Mouse (Mus musculus) MEL (cell line): ENCODE data around the gene Vmn2r78. TPM values are rescaled to one million over a fixed set of nuclear protein-coding genes. Genes with fewer than 3 reads are reported as not detected.
"Not testable (repeated sequence)": the region's sequence is repeated elsewhere in the genome, so short reads cannot be mapped to it uniquely, and the experiment has no call there.

Source experiments
- DNase-seq: peaks from one replicate; pipeline ENCODE4 v3.0.0; 2011; ENCODE audit warnings: low read depth, low spot score
- H3K27ac ChIP-seq: 2 replicates; pipeline ENCODE4 v1.5.1; 2012; ENCODE audit warnings: low read depth, mild to moderate bottlenecking, control low read depth, low read length, moderate library complexity; ENCODE audit not compliant: control insufficient read depth
- H3K27me3 ChIP-seq, 2 experiments: fragments of 150-350 bp in 1 of 2; sonication (generic) in 1 of 2; 2 replicates each; pipeline ENCODE4 v1.6.1; 2012; ENCODE audit warnings: low read length in 2 of 2, mild to moderate bottlenecking in 2 of 2, improper control_type of control experiment in 1 of 2, moderate library complexity in 1 of 2; ENCODE audit not compliant: insufficient read depth in 2 of 2, control insufficient read depth in 1 of 2
- H3K36me3 ChIP-seq, 2 experiments: 2 replicates each; pipeline ENCODE4 v1.6.1; 2012 to 2014; ENCODE audit warnings: low read length in 2 of 2, improper control_type of control experiment in 1 of 2, inconsistent platforms in 1 of 2, mild to moderate bottlenecking in 1 of 2; ENCODE audit not compliant: insufficient read depth in 2 of 2, control insufficient read depth in 1 of 2
- H3K4me1 ChIP-seq, 2 experiments: fragments of 150-350 bp in 1 of 2; sonication (generic) in 1 of 2; 2 replicates each; pipeline ENCODE4 v1.6.1; 2012; ENCODE audit warnings: low read length in 2 of 2, improper control_type of control experiment in 1 of 2, mild to moderate bottlenecking in 1 of 2; ENCODE audit not compliant: insufficient read depth in 2 of 2, control insufficient read depth in 1 of 2
- H3K4me3 ChIP-seq, 2 experiments: fragments of 150-350 bp in 1 of 2; sonication (generic) in 1 of 2; 2 replicates each; pipeline ENCODE4 v1.5.1; 2012; ENCODE audit warnings: low read depth in 2 of 2, low read length in 2 of 2, mild to moderate bottlenecking in 2 of 2, moderate library complexity in 2 of 2, control low read depth in 1 of 2, improper control_type of control experiment in 1 of 2; ENCODE audit not compliant: control insufficient read depth in 1 of 2, insufficient read depth in 1 of 2
- H3K79me2 ChIP-seq: 2 replicates; pipeline ENCODE4 v1.6.1; 2012; ENCODE audit warnings: mild to moderate bottlenecking, low read length, moderate library complexity; ENCODE audit not compliant: control insufficient read depth, poor library complexity, insufficient read depth
- H3K9ac ChIP-seq: 2 replicates; pipeline ENCODE4 v1.6.1; 2012; ENCODE audit warnings: low read depth, mild to moderate bottlenecking, control low read depth, low read length, moderate library complexity; ENCODE audit not compliant: control insufficient read depth, poor library complexity, severe bottlenecking
- H3K9me3 ChIP-seq: fragments of 150-350 bp; sonication (generic); replicated peaks from 2 replicates; pipeline ENCODE4 v1.6.1; 2012; ENCODE audit warnings: mild to moderate bottlenecking, low read length, improper control_type of control experiment, moderate library complexity; ENCODE audit not compliant: insufficient read depth
- CTCF ChIP-seq, 3 experiments: IDR thresholded peaks in 2 of 3; conservative IDR thresholded peaks in 1 of 3; 2 replicates each; pipeline ENCODE4 v1.5.1; 2011 to 2012; ENCODE audit warnings: low read length in 3 of 3, low read depth in 2 of 3, mild to moderate bottlenecking in 2 of 3, improper control_type of control experiment in 1 of 3, inconsistent platforms in 1 of 3, mixed read lengths in 1 of 3, moderate library complexity in 1 of 3; ENCODE audit not compliant: control insufficient read depth in 1 of 3, insufficient read depth in 1 of 3, poor library complexity in 1 of 3, severe bottlenecking in 1 of 3
- E2F4 ChIP-seq: IDR thresholded peaks from 2 replicates; pipeline ENCODE4 v1.6.1; 2011; ENCODE audit warnings: low read depth, low read length, improper control_type of control experiment, borderline replicate concordance
- ELF1 ChIP-seq: IDR thresholded peaks from 2 replicates; pipeline ENCODE4 v1.6.1; 2014; ENCODE audit warnings: low read depth, mild to moderate bottlenecking, inconsistent platforms, low read length, improper control_type of control experiment, moderate library complexity
- ETS1 ChIP-seq: IDR thresholded peaks from 2 replicates; pipeline ENCODE4 v1.6.1; 2012; ENCODE audit warnings: low read depth, mild to moderate bottlenecking, inconsistent platforms, low read length, improper control_type of control experiment, moderate library complexity
- GATA1 ChIP-seq: IDR thresholded peaks from 2 replicates; pipeline ENCODE4 v1.6.1; 2011; ENCODE audit warnings: low read depth, low read length, improper control_type of control experiment
- KAT2A ChIP-seq: conservative IDR thresholded peaks from 2 replicates; pipeline ENCODE4 v1.6.1; 2012; ENCODE audit warnings: low read depth, low read length, improper control_type of control experiment, inconsistent platforms
- MAFK ChIP-seq: IDR thresholded peaks from 2 replicates; pipeline ENCODE4 v1.6.1; 2011; ENCODE audit warnings: low read depth, mild to moderate bottlenecking, low read length, improper control_type of control experiment, borderline replicate concordance
- MAX ChIP-seq: IDR thresholded peaks from 2 replicates; pipeline ENCODE4 v1.6.1; 2011; ENCODE audit warnings: low read length, improper control_type of control experiment
- MXI1 ChIP-seq: IDR thresholded peaks from 2 replicates; pipeline ENCODE4 v1.6.1; 2011; ENCODE audit warnings: mild to moderate bottlenecking, low read depth, low read length, improper control_type of control experiment
- MYB ChIP-seq: IDR thresholded peaks from 2 replicates; pipeline ENCODE4 v1.6.1; 2011; ENCODE audit warnings: mild to moderate bottlenecking, low read depth, low read length, improper control_type of control experiment
- POLR2AphosphoS2 ChIP-seq: IDR thresholded peaks from 2 replicates; pipeline ENCODE4 v1.6.1; 2011; ENCODE audit warnings: low read length, improper control_type of control experiment
- RCOR1 ChIP-seq: IDR thresholded peaks from 2 replicates; pipeline ENCODE4 v1.6.1; 2012; ENCODE audit warnings: low read depth, mild to moderate bottlenecking, inconsistent platforms, low read length, improper control_type of control experiment
- SMC3 ChIP-seq: IDR thresholded peaks from 2 replicates; pipeline ENCODE4 v1.6.1; 2011; ENCODE audit warnings: low read depth, low read length, improper control_type of control experiment
- USF1 ChIP-seq: IDR thresholded peaks from 2 replicates; pipeline ENCODE4 v1.6.1; 2014; ENCODE audit warnings: low read depth, mild to moderate bottlenecking, inconsistent platforms, low read length, improper control_type of control experiment, moderate library complexity
- USF2 ChIP-seq, 2 experiments: IDR thresholded peaks; 2 replicates each; pipeline ENCODE4 v1.6.1; 2011 to 2012; ENCODE audit warnings: improper control_type of control experiment in 2 of 2, low read length in 2 of 2, borderline replicate concordance in 1 of 2, inconsistent platforms in 1 of 2, low read depth in 1 of 2, mild to moderate bottlenecking in 1 of 2; ENCODE audit not compliant: insufficient read depth in 1 of 2
- ZKSCAN1 ChIP-seq: IDR thresholded peaks from 2 replicates; pipeline ENCODE4 v1.6.1; 2012; ENCODE audit warnings: low read depth, mild to moderate bottlenecking, inconsistent platforms, low read length, improper control_type of control experiment, moderate library complexity
- polyA plus RNA-seq, 2 experiments: library from polyadenylated mRNA; stranded (reverse) in 1 of 2; unstranded in 1 of 2; fragments of >175 nt in 1 of 2; fragments of >200 nt in 1 of 2; gene quantifications; 2 replicates each; pipeline versions ENCODE4 v1.2.1 to v1.2.4; 2012; ENCODE audit warnings: low replicate concordance in 2 of 2, low read depth in 1 of 2; ENCODE audit not compliant: insufficient read length in 2 of 2, insufficient read depth in 1 of 2, missing spikeins in 1 of 2
- total RNA-seq: library from RNA; depleted of rRNA; stranded (reverse); fragments of 300-350 nt; gene quantifications from 2 replicates; pipeline ENCODE4 v1.2.3, GENCODE M21; 2012; rRNA removed

Vmn2r78 gene
- total RNA-seq: not detected in 2 replicates
- not detected for polyA plus RNA-seq

- DNase-seq, H3K4me1 ChIP-seq, H3K27me3 ChIP-seq, H3K79me2 ChIP-seq, H3K27ac ChIP-seq, H3K36me3 ChIP-seq, H3K9me3 ChIP-seq, H3K9ac ChIP-seq, H3K4me3 ChIP-seq: not testable (repeated sequence)
These were observed at the start of gene Vmn2r78 for GRCm38 (mm10) chr7:86914794-86915193. TSS of gene Vmn2r78 (plus strand) at chr7:86915094.

DNA sequence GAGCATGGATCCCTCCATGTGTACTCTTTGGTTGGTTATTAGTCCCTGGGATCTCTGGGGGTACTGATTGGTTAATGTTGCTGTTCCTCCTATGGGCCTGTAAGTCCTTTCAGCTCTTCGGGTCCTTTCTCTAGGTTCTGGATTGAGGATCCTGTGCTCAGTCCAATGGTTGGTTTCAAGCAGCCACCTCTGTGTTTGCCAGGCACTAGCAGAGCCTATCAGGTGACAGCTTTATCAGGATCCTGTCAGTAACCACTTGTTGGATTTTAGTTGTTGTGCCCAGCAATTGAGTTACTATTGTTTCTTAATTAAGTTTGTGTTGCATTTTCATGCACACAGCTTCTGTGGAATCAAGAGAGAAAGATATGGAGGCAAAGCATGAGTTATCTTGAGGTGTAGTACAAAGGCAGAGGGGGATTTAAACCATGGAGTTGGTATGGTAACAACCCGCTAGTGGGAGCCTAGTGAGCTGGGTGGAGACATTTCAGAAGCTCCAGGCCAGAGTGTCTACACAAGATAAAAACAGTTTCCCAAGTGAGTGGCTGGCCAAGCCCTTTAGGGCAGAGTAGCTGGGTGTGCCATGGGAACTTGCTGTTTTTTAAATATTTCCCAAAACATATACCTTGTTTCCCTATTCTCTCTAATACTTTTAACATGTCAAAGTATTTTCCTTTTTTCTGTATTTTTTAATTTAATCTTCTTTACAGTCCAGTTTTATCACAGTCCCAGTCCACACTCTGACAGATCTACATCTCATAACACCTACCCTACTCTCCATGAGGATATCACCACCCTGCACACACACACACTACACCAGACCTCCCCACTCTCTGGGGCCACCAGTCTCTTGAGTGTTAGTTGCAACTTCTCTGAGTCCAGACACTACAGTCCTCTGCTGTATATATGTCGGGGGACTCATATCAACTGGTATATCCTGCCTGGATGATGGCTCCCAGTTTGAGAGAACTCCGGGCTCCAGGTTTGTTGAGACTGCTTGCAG is 25.1 kb upstream of the Vmn2r78 start:
- Histone ChIP-seq H3K27me3 (no peaks in the 10 kb centered on the region), H3K27ac (no peak overlapping the region), H3K9me3 (no peaks in the 10 kb centered on the region), H3K79me2 (no peaks in the 10 kb centered on the region), H3K4me1 (no peaks in the 10 kb centered on the region), H3K9ac (no peak overlapping the region), H3K36me3 (no peaks in the 10 kb centered on the region), H3K4me3 (no peak overlapping the region)
- DNase-seq: no peak
- no peak for TF ChIP-seq ZKSCAN1
- no peak for TF ChIP-seq SMC3
- TF ChIP-seq RCOR1: no peak
- TF ChIP-seq USF2 (IDR thresholded peaks at IDR 0.05; ENCODE audit: borderline replicate concordance in 1 of 2, insufficient read depth in 1 of 2, low read depth in 1 of 2, low read length in 2 of 2): no peak
- no peak for TF ChIP-seq CTCF (IDR thresholded peaks at IDR 0.05 in 2 of 3, conservative IDR thresholded peaks at IDR 0.05 in 1 of 3; ENCODE audit: control insufficient read depth in 1 of 3, insufficient read depth in 1 of 3, low read depth in 2 of 3, low read length in 3 of 3, poor library complexity in 1 of 3, severe bottlenecking in 1 of 3)
- no peak for TF ChIP-seq MYB
- no peak for TF ChIP-seq USF1
- TF ChIP-seq MXI1: no peak
- TF ChIP-seq MAX: no peak
- TF ChIP-seq KAT2A: no peak
- no peak for TF ChIP-seq E2F4
- no peak for TF ChIP-seq GATA1

DNA sequence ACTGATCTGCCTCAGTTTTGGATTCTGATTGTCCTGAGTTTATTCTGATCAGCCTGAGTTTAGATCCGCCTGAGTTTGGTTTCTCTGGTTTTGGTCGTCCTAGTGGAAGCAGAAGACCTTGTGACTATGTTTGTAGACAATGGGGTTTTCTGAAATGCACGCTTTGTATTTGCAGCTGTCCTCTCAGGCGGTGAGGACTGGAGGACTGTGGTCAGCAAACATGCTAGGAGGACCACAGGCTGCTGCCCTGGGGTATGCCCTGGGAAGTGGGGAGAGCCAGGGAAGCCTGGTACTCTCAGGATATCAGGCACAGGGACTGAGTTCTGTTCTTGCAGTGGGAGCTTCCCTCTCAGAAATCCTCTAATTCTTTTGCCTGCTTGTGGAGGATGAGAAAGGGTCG is 22.4 kb downstream of the Vmn2r78 start:
- no peaks in the 10 kb centered on the region for H3K27me3 ChIP-seq
- H3K79me2 ChIP-seq: no peaks in the 10 kb centered on the region
- no peak for DNase-seq
- H3K4me3 ChIP-seq: no peak overlapping the region
- no peaks in the 10 kb centered on the region for H3K9me3 ChIP-seq
- TF ChIP-seq ELF1 (no peak), MXI1 (no peak), MAFK (no peak), CTCF (IDR thresholded peaks at IDR 0.05 in 2 of 3, conservative IDR thresholded peaks at IDR 0.05 in 1 of 3; ENCODE audit: control insufficient read depth in 1 of 3, insufficient read depth in 1 of 3, low read depth in 2 of 3, low read length in 3 of 3, poor library complexity in 1 of 3, severe bottlenecking in 1 of 3) (no peak), POLR2AphosphoS2 (no peak), USF1 (no peak), KAT2A (no peak), ETS1 (no peak), MAX (no peak)
- no peaks in the 10 kb centered on the region for H3K4me1 ChIP-seq
- H3K36me3 ChIP-seq: no peaks in the 10 kb centered on the region
- H3K9ac ChIP-seq: no peak overlapping the region
- no peak overlapping the region for H3K27ac ChIP-seq
